16 mouse cellular contexts compared by ENCODE assay signal in the genomic region with DNA sequence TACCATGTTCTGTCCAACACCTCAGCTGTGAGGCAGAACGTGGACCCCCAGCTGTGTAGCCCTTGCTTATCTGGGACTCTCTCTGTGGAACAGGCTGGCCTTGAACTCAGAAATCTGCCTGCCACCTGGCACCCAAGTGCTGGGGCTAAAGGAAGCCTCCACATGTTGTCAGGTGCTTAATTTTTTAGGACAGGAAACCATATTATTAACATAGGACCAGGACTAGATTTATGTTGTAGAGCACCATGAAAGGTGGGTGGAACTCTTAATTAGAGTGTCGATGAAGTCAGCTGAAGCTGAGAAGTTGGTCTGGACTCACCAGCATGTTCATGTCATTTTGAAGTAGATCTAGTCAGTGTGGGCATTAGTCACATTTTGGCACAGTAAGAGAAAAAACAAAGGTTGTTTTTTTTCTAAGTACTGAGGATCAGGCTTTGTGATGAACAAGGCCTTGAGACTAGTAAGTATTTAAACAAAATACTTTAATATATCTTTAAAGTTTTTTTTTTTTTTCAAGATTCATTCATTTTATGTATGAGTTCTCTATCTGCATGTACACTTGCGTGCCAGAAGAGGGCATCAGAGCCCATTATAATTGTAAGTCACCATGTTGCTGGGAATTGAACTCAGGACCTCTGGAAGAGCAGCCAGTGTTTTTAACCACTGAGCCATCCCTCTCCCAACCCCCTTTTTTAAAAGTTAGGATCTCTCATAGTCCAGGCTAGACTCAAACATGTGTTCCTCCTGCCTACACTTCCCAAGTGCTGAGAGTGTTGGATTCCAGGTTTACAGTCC. TPM values are rescaled to one million over a fixed set of nuclear protein-coding genes. Genes with fewer than 3 reads are reported as not detected.
DNase-seq lines count a peak whose midpoint lies in the region; ATAC-seq and TF ChIP-seq lines count a peak whose summit lies in the region.
"Had no signal": no experiment of that assay in that cellular context is flagged by ENCODE, and none has a peak within 500 bp of the region (broad histone marks: within the 10 kb centered on the region; RNA-seq: fewer than 3 reads in every experiment).

No protein-coding gene starts in this region.

- no peak overlapping the region for H3K27ac ChIP-seq in heart, postnatal 0 days (ENCODE audit: low read depth)
- no peak overlapping the region for H3K27ac ChIP-seq in liver, postnatal 0 days (ENCODE audit: low read depth)
- no peak overlapping the region for H3K27ac ChIP-seq in liver, embryonic 11.5 days (ENCODE audit: low read depth, low read length)
- H3K27ac ChIP-seq: liver, embryonic 13.5 days; midbrain, embryonic 12.5 days had no signal

- DNase-seq in heart, postnatal 0 days (ENCODE audit: low spot score) = no peak
- no peak for DNase-seq in heart, postnatal 25 days (ENCODE audit: low spot score)
- no peak for DNase-seq in liver, postnatal 0 days
- DNase-seq in liver, embryonic 11.5 days (ENCODE audit: low spot score) = no peak
- DNase-seq in CD4-positive helper T cell, adult 2 months (ENCODE audit: low read depth, low spot score) = peak; percentile 28
- peak; percentile 29 for DNase-seq in naive thymus-derived CD4-positive, alpha-beta T cell, adult 2 months (ENCODE audit: low read depth)
- DNase-seq in right cerebral cortex, postnatal 10 days (ENCODE audit: low spot score in 2 of 2) = no peak
- DNase-seq: adrenal gland, postnatal 14 days; heart, postnatal 36 days; kidney, postnatal 14 days; liver, embryonic 13.5 days; right cerebral cortex, postnatal 14 days; thymus, adult 18-20 months had no signal

- no peak overlapping the region for H3K4me3 ChIP-seq in heart, postnatal 0 days (ENCODE audit: low read depth, low read length)
- H3K4me3 ChIP-seq in liver, postnatal 0 days (ENCODE audit: low read depth, low read length) = no peak overlapping the region
- H3K4me3 ChIP-seq in liver, embryonic 11.5 days (ENCODE audit: low read depth, low read length) = no peak overlapping the region
- H3K4me3 ChIP-seq: liver, embryonic 13.5 days; midbrain, embryonic 12.5 days had no signal

- 0 out of 2 replicates have a peak, but pooled peaks have one; percentile 7 for TF ChIP-seq CTCF in heart, postnatal 0 days (IDR thresholded peaks at IDR 0.05; ENCODE audit: low read depth)
- 0 out of 2 replicates have a peak, but pooled peaks have one; percentile 21 for TF ChIP-seq CTCF in liver, postnatal 0 days (IDR thresholded peaks at IDR 0.05; ENCODE audit: low read depth)

- 0 out of 2 replicates have a peak, but pooled peaks cover 5% of the 10 kb centered on the region for H3K9me3 ChIP-seq in heart, postnatal 0 days (replicated peaks; ENCODE audit: control insufficient read depth, low read length)
- H3K9me3 ChIP-seq in liver, postnatal 0 days (ENCODE audit: low read length) = no peaks in the 10 kb centered on the region
- H3K9me3 ChIP-seq in liver, embryonic 11.5 days (ENCODE audit: control insufficient read depth, low read length) = peaks cover 3% of the 10 kb centered on the region; the same call in 1 of the 2 replicates
- H3K9me3 ChIP-seq: liver, embryonic 13.5 days had no signal

- H3K4me1 ChIP-seq in heart, postnatal 0 days (ENCODE audit: control insufficient read depth, insufficient read depth) = 0 out of 2 replicates have a peak, but pooled peaks cover 6% of the 10 kb centered on the region
- peaks cover 13% of the 10 kb centered on the region for H3K4me1 ChIP-seq in liver, postnatal 0 days (ENCODE audit: insufficient read depth)
- no peaks in the 10 kb centered on the region for H3K4me1 ChIP-seq in liver, embryonic 11.5 days (replicated peaks; ENCODE audit: control insufficient read depth, insufficient read depth, low read length)

- WGBS in heart, postnatal 0 days = 90% methylated on average over 3 of the region's 3 CpGs
- 83% methylated on average over 3 of the region's 3 CpGs for WGBS in liver, postnatal 0 days (ENCODE audit: insufficient replicate concordance)
- 93% methylated on average over 3 of the region's 3 CpGs for WGBS in liver, embryonic 11.5 days

- H3K4me2 ChIP-seq in heart, postnatal 0 days (ENCODE audit: low read depth, low read length) = no peak overlapping the region
- H3K4me2 ChIP-seq in liver, postnatal 0 days (ENCODE audit: low read depth, low read length) = no peak overlapping the region
- H3K4me2 ChIP-seq in liver, embryonic 11.5 days = no peak overlapping the region
- H3K4me2 ChIP-seq: liver, embryonic 13.5 days; midbrain, embryonic 12.5 days had no signal

- no peak overlapping the region for H3K9ac ChIP-seq in heart, postnatal 0 days (replicated peaks; ENCODE audit: low read depth, low read length)
- no peak overlapping the region for H3K9ac ChIP-seq in liver, postnatal 0 days (replicated peaks)
- H3K9ac ChIP-seq in liver, embryonic 11.5 days (ENCODE audit: low read depth, low read length) = no peak overlapping the region
- H3K9ac ChIP-seq: liver, embryonic 13.5 days; midbrain, embryonic 12.5 days had no signal

- no peak for TF ChIP-seq EP300 in heart, postnatal 0 days (IDR thresholded peaks at IDR 0.05; ENCODE audit: low read depth)
- no peak for TF ChIP-seq EP300 in liver, postnatal 0 days (IDR thresholded peaks at IDR 0.05; ENCODE audit: low read depth)

- intact Hi-C loops in heart, postnatal 25 days (cut with DNase I) = loop anchor here (10.0 kb wide), 2 partner anchors 151 to 539 kb away; partner anchors contain the start of gene Cks2

- ATAC-seq in heart, postnatal 0 days (ENCODE audit: insufficient read depth, low read depth) = no peak
- ATAC-seq in liver, postnatal 0 days = no peak
- no peak for ATAC-seq in liver, embryonic 11.5 days (replicated peaks; ENCODE audit: low FRiP score)
- ATAC-seq: forebrain, embryonic 14.5 days; inflammation-experienced regulatory T-cells, adult 6 months had no signal

- H3K36me3 ChIP-seq in heart, postnatal 0 days (replicated peaks; ENCODE audit: control insufficient read depth, insufficient read depth, low read length) = 0 out of 2 replicates have a peak, but pooled peaks cover 4% of the 10 kb centered on the region
- H3K36me3 ChIP-seq in liver, postnatal 0 days (replicated peaks; ENCODE audit: insufficient read depth, low read length) = no peaks in the 10 kb centered on the region
- H3K36me3 ChIP-seq in liver, embryonic 11.5 days (ENCODE audit: control insufficient read depth, insufficient read depth, low read length) = peaks cover 14% of the 10 kb centered on the region

- H3K27me3 ChIP-seq in heart, postnatal 0 days (ENCODE audit: control insufficient read depth, insufficient read depth, low read length) = no peaks in the 10 kb centered on the region
- no peaks in the 10 kb centered on the region for H3K27me3 ChIP-seq in liver, postnatal 0 days (ENCODE audit: insufficient read depth, low read length)
- H3K27me3 ChIP-seq in liver, embryonic 11.5 days (replicated peaks; ENCODE audit: control insufficient read depth, insufficient read depth, low read length) = no peaks in the 10 kb centered on the region
- H3K27me3 ChIP-seq: liver, embryonic 13.5 days; midbrain, embryonic 12.5 days had no signal

RNA-seq across cellular contexts. Expression of gene Spin1, which starts 5.4 kb away (rescaled TPM):
- total RNA-seq in heart, postnatal 0 days (2014; rRNA removed; ENCODE audit: low replicate concordance) = 41.7 and 54.5 TPM in 2 replicates
- 31.3 TPM in 2 replicates for polyA plus RNA-seq in heart, postnatal 0 days (2015; fragmentation: Nextera tagmentation; extraction: Ambion mirVana)
- 10 to 100 TPM; 30.0 to 33.4 TPM for total RNA-seq in heart, postnatal 25 days (2021)
- polyA plus RNA-seq in liver, postnatal 0 days (2015; fragmentation: Nextera tagmentation; extraction: Ambion mirVana) = 11.7 and 12.6 TPM in 2 replicates
- polyA plus RNA-seq in liver, embryonic 11.5 days (2014; fragmentation: Nextera tagmentation; extraction: Ambion mirVana) = 39.5 TPM in 2 replicates

Comparison
In these comparisons a context has a peak if more than half of its experiments do, and no peak if none do; other contexts are left out.
1. DNase-seq: peak in CD4-positive helper T cell, adult 2 months (single experiment) and naive thymus-derived CD4-positive, alpha-beta T cell, adult 2 months (single experiment); none in heart, postnatal 0 days (single experiment), heart, postnatal 25 days (single experiment), liver, postnatal 0 days (single experiment), liver, embryonic 11.5 days (single experiment) and right cerebral cortex, postnatal 10 days (0 of 2).